Mouse (Mus musculus) adrenal gland, adult 8-10 months (tissue): ENCODE measurements at regions not wholly inside any gene's neighbourhood (a gene's known extent, or its start where the extent isn't known, plus 50 kb on each side); places are given as distances from the start of the nearest gene placed in this dataset.
A peak's percentile ranks its signal among the peaks of the same experiment; 100 is the strongest.

Source experiments
- DNase-seq: peaks from one replicate; pipeline ENCODE4 v3.0.0; 2022

DNA sequence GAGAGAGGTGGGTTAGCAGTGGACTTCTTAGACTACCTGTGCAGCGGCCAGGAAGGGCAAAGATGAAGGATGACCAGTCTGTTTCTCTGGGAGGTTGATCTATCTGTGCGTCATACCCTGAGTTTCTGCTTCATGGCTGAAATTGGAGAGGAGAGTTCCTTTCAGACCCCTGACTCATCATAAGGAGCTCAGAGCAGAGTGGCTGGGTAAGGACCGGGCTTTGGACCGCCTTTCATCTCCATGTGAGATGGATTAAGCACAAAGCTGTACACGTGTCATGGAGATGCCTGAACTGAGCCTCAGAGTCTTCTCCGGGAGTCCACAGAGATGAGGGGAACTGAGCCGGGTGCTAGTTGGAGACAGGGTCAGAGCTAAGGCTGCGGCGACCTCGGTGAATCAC lies 80.7 kb upstream of the Gm9887 start:
- no peak for DNase-seq

DNA sequence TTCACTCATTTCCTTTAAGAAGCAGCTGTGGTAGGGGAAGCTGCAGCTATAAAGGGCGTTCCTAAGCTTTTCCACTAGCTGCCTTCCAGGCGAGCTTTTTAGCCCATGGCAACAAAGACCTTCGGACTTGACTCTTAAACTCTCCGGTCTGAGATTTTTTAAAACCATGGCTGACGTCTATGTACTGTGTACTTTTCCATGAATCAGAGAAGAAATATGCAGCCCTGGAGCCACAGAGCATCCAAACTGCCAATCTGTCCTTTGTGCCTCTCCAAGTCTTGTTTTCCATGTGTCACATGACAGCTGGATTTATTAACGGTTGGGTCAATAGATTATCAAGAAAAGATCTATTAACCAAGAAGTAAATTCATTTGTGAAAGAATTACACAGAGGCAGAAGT lies 78.9 kb upstream of the Gm9887 start:
- DNase-seq, result peak; percentile 62

DNA sequence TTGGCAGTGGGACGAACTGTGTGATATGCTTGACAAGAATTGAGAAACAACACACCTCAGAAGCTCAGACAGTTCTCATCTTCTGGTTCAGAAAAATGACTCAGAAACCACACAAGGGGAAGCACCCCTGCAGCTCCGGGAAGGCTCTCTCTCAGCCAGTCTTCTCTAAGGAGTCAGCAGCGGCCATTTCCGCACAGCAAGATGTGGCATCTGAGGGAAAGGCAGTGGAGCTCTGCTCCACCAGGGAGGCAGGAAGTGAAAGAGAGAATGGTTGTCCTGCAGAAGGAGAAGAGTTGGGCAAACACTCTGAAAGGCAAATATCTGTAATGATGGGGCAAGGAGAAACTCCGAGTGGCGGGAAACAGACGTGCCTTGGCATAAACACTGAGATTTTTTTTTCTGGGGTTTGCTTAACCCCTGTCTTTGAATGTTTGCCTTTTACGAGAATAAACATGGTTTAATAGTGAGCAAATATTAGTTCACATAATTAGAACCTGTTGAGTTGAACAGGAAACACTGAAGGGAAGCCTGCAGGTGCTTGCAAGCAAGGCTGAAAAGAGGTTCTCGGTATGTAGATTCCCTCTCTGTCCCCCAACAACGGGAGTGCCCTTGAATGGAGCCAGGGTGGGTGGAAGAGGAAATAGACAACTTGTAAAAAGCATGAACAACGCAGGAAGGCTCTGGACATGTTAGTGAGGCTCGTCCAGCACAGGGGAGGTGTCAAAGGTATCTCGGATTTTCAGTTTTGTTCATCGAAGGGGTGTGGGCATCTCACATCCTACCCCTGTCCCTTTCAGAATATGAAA lies 75.9 kb upstream of the Gm9887 start:
- DNase-seq, result no peak

DNA sequence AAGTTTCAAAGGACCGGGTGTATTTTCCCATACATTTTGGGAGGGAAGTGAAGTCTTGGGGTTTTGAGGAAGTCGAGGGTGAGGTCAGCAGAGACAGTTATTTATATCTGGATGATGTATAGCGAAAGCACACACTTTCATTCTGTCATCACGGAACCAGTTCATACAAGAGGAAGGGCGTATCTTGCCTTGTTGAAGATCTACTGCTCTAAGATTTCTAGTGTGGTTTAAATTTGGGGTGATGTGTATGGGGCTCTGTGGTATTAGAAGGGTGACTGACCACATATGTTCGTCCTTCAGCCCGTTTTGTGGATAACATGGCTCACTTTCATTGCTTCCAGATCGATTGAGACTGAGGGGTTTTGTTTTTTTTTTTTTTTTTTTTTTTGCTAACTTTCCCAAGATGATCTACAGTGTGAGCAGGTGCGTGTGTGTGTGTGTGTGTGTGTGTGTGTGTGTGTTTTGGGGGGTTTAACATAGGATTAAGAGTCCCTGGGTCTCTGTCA lies 75.1 kb upstream of the Gm9887 start:
- DNase-seq, result no peak

DNA sequence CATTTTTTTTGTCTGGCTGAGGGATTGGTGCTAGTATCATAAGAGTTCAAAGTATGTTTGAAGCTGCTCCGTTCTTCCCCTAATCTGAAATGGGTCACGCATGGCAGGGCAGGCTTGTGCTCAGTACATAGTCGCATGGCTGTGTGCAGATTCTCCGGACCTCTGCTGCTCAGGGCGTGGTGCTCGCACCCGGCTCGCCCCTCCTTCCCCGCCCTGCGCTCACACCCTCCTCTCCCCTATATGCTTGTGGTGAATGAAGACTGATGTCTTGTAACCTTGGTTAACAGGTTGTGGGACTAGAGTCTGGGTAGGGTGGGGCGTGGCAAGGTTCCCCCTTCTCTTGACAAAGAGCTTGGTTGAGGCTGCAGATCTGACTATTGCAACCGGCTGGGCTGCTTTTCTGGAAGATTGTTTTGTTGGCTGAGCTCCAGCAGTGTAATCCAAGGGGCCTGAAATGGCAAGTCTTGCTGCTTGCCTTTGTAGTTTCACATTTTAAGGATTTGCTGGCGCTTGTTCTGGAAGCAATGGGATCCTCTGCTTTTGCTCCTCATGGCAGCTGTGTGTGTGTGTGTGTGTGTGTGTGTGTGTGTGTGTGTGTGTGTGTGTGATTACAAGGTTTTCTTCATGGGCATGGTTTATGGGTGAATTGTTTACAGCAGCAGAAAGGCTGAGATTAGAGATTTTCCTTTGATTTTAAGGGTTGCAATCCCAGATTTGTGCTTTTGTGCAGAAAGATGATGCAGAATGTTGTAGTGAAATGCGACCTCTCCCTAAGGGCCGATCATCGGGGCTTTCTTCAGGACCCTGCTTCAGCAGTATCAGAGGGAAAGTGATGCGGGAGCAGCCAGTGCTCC lies 74.4 kb upstream of the Gm9887 start:
- DNase-seq, result peak; percentile 43

DNA sequence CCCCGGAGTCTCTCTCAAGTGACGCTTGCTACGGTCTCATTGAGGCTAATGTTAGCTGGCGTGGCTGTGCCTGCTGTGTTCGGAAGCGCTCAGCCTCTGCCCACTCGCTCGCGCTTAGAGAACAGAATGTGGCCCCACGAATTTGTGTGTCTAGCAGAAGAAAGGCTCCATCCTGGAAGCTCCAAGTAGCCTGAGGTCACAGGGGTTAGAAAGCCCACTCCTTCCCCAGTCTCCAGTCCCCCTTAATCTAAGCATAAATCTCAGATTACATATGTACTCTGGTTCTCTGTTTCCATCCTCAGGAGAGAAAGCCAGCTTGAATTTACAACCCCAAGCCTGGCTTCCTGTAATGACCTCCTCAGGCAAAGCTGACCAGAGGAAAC lies 73.8 kb upstream of the Gm9887 start:
- no peak for DNase-seq

DNA sequence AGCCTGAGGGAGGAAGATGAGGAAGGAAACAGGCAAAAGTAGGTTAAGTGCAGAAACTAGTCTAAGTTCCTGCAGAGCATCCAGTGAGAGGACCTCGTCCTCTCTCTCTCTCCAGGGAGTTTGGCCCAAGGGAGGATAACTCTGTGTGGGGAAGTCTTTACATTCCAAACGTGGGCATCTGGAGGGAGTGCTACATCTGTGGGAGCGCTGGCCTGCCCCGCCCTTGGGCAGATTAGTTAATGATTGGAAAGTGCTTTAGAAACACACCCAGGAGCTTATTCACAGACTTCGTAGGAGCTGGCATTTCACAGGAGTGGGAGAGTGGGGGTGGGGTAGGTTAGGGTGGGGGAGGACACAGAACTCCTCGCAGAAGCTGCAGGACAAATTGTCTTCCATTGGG lies 70.1 kb upstream of the Gm9887 start:
- no peak for DNase-seq

DNA sequence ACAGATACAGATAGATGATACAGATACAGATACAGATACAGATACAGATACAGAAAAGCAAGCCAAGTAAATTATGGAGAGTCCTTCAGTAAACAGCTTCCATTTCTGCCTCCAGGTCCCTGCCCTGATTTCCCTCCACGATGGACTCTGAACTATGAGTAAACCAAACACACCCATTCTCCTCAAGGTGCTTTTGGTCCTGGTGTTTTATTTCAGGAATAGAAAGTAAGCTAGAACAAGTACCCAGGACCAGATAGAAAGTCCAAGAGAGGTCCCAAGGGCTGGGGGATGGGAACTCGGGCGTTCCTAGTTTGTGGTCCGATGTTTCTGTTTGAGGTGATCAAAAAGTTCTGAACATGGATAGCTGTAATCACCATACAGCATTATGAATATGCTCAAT lies 69.5 kb upstream of the Gm9887 start:
- no peak for DNase-seq

DNA sequence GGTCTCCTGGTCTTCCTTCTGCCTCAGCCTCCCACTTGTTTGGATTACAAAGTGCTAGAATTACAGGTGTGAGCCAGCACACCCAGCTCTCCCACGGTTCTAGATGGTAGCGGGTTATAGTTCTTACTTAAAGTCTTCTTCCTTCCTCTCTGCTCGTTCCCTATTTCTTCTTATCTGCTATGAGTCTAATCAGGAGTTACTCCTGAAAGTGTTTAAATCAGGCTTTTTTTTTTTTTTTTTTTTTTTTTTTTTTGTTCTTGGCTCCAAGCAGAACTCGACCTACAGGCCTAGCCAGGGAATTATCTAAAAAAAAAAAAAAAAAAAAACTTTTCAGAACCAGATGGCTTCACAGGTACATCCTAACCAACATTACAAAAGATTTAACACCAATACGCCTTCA lies 66.0 kb upstream of the Gm9887 start:
- DNase-seq, result no peak

DNA sequence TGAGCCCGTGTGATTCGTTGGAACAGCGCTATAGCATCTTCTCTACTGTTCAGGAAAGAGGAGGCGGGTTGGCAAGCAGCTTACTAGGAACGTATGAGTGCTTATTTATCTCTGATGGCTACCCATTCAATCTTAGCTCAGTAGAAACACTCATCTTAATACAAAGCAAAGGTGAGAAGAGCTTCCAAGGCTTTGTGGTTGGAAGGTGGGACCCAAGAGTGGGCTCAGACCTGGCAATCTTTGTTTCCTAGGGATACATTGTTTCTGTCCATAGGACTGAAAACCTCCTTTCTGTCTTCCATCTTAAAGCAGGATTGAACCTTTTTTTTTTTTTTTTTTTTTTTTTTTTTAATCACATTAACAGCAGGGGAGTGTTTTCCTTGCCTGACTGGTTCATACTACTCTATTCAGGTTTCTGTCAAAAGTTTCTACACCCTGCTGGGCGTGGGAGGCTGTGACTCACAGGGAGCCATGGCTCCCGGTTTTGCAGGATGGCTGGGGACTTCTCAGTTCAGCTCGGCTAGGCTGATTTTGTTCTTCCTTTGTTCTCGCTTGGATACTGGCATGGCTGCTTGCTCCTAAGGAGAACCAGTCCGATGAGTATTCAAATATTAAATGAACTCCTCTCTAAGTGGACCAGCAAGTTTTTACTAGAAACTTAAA lies 64.7 kb upstream of the Gm9887 start:
- no peak for DNase-seq

DNA sequence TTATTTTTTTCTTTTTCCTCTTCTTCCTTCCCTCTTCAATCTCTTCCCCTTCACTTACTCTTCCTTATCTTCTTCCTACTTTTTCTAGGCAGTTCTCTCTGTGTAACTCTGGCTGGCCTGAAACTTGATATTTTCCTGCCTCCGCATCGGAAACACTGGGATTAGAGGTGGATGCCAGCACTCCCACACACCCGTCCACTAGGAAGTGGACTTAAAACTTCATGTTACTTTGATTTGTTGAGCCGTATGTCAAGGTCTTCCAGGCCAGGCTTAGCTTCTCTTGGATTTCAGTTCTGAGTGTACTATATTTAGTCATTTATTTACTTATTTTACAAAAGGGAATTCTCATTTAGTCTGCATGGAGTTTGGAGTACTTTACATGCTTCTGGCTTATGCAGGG lies 62.1 kb upstream of the Gm9887 start:
- DNase-seq, result no peak

DNA sequence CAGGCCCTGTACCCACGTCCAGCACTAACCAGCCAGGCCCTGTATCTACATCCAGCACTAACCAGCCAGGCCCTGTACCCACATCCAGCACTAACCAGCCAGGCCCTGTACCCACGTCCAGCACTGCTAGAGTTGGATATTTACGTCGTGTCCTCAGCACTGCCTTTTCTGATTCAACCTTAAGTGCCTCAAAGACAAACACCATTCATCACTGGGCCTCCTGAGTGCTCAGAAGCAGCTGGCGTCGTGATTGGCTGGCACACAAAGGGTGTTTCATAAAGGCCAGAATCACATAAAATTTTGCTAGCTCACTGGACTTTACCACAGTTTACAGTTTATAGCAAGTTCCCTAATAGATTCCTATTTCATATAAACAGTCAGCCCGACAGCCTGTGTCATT lies 59.8 kb upstream of the Gm9887 start:
- DNase-seq, result no peak

DNA sequence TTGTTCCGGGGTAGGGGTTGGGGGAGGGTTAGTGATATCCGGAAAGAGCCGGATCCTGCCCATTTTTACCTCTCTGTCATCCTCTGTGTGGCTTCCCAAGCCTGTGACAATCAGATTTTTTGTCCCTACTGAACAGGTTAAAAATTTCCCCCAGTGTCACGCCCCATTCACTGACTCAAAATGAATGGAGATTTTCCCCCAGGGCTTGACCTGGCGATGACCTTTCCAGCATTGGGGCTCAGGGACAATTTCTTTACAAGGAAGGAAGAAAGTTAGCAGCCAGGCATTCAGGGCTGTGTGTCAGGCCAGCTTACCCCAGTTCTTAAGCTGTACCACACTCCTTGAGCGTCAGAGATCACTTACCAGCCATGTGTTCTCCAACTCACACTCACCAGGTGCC lies 55.9 kb upstream of the Gm9887 start:
- DNase-seq, result no peak

DNA sequence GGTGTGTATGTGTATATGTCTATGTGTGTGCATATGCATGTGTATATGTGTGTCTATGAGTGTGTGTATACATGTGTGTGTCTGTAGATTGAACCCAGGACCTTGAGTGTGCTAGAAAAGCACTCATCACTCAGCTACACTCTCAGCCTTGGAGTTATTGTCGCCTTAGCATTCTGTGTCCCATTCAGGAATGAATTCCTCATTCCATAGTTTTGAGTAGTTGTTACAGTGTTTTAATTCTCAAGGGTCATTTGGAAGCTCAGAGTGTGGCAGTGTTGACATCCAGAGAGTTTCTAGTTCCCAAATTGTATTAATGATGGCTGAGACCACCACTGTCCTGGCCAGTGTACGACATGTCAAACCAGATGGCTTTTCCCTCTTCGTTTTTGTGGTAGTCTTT lies 53.4 kb upstream of the Gm9887 start:
- DNase-seq, result no peak

DNA sequence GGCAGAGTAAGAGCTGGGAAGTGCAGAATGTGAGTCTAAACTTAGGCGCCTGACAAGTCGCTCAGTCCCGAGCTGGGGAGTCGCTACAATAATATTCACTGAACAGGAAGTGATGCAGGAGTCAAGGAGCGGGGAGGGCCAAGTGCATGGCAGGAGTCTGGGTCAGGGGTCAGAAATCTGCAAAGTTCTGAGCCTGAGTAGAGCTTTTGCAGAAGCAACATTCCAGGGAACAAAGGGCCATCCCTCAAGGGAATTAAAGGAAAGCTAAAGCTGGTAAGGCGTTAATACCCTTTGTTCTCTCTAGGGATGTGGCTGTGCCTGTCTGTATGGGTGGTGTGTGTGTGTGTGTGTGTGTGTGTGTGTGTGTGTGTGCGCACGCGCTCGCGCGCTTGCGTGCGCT lies 52.7 kb upstream of the Gm9887 start:
- no peak for DNase-seq
